Mouse (Mus musculus) c-Kit-positive CD71-negative TER-119-negative erythroid progenitor cells, embryonic 14.5 days (primary cell): ENCODE results near the gene Cped1.

Experiments
- DNase-seq: peaks from one replicate; pipeline ENCODE4 v3.0.0-alpha.2; 2013; ENCODE audit warnings: low read depth

The Cped1 gene

DNA sequence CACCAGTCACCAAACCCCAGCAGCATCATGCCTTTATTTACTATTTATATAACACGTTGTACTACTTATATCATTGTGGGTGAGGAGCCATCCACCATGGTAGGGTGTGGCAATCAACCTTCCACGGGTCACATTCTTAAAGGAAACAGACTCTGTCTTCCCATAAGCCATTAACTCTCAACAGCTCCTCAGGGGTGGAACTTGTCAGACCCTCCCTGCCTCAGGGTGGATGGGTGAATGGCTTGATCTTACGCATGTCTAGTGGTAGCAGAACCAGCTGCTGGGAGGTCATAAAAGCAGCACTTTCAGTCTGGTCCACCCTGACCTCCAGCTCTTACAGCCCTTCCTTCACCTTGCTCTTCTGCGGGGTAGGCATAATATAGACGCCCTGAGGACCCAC, 100.3 kb downstream of the Cped1 start:
- DNase-seq, result no peak

DNA sequence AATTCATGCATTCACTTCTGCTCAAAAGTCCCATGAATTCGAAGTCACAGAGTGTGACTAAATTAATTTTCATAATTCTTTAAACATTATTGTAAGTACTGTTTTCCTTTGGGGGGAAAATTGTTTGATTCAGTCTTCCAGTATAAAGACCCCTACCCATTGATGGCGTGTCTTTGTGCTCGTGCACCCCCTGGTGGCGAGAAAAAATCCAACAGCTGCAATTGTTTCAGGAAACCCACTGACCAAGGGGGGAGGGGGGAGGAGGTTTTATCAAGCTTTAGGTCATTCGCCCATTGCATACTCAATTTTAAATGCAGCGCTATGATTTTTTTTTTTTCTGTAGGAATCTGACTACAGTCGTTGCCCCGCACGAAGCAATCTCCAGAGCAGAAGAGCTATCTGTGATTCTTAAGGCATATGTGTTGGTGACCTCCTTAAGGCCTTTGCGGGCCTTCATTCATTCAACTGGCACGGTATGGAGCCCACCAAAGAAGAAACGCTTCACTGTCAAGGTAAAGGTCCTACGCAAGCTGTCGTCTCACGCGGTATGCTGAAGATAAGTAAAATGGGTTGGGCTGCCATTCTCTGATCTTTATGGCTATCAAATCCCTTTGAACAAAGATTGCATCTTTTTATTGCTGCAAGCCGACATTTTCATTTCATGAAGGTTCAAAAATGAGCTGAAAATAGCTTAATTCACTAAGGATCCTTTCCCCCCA, 102.8 kb downstream of the Cped1 start:
- peak; percentile 16 for DNase-seq

DNA sequence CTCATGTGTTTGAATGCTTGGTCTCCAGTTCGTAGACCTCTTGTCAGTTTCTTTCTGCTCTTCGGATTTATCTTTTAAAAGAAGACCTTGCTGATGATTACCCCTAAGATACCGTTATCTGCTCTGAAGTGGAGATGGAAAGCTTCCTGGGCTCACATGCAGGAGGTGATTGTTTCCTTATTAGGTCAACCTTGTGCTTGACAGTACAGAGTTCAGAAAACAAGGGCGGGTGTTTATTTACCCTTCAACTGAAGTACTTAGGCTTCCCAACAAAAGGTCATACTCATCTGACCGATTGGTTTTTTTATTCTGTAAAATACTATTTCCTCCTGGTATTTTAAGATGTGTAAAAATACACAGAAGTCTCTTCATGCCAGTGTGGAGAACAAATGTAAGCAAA, 106.1 kb downstream of the Cped1 start:
- no peak for DNase-seq

DNA sequence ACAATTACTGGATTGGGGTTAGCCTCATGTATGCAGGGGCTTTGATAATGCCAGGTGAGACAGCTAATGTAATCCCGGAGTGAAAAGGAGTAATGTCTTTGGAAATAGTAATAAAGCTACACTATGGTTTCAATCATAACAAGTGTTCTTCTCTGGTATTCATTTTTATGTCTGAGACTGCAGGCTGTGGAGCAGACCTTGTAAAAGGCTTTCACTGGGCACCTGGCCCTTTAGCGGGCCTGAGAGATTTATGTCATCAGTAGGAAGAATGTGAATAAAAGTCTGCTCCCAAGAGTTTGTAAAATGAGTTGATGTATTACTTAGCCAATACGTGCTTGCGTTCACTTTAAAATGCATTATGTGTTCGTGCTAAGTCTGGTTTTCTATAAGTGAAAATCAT, 108.1 kb downstream of the Cped1 start:
- no peak for DNase-seq

DNA sequence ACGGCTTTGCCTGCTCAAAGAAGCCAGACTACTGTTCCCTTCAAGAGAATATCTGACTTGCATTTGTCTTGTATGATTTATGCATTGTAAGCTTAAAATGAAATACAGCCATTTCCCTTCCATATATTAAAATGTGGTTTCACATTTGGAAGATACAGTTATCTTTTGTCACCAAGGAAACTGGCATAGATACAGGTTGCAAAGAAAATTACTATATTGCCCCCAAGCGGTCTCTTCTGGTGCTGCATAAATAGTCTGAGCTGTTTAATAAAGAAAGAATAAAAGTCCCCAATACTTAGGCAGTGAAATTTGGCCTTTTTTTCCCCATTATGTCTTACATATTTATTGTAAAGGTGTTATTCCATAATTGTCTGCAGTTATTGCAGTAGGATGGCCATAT, 112.0 kb downstream of the Cped1 start:
- DNase-seq, result peak; percentile 13

DNA sequence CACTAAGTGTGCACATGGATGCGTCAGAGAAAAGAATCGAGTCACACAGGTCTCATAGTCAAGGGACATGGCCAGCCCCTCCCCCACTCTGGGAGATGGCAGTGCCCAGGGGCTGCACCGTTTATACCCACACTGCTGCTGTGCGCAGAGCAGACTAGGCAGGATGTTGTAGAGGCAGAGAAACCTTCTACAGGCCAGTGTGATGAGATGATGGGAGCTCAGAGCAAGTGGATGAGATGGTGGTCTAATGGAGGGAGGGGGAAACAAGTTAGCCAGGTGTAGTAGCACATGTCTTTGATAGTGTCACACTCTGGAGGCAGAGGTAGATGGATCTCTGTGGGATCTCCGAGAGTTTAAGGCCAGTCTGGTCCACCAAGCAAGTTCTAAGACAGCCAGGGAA, 114.1 kb downstream of the Cped1 start:
- no peak for DNase-seq

DNA sequence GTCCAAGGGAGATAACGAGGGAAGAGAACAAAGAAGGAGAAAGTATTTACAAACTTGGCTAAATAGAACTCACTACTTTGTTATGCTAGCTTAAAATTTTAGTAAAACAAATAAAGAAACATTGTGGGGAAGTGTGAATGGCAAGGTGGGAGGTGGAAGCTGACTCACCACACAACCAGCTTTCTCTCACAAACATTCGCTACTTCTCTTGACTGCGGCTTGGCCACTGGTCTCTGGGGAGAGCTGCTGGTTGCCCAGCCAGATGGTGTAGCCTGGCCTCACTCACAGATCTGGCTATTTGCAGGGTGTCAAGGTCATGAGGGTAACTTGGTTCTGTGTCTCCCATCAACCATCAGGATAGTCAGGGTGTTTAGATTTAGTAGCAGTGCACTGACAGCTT, 116.2 kb downstream of the Cped1 start:
- DNase-seq, result no peak

DNA sequence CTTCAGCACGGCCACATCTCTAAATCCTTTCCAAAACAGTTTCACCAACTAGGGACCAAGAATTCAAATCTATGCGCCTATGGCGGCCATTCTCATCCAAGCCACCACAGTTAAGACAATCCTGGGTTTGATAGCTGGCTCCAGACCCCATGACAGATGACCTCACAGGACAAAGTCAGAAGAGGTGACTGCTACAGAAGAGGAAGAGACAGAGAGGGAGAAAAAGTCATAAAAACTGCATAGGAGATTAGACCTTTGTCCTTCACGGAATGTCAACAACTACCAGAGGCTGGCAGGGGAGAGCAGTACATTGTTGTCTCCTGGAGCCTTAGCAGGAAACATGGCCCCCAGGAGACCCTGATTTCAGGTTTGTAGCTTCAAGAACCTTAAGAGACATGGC, 117.0 kb downstream of the Cped1 start:
- DNase-seq, result no peak

DNA sequence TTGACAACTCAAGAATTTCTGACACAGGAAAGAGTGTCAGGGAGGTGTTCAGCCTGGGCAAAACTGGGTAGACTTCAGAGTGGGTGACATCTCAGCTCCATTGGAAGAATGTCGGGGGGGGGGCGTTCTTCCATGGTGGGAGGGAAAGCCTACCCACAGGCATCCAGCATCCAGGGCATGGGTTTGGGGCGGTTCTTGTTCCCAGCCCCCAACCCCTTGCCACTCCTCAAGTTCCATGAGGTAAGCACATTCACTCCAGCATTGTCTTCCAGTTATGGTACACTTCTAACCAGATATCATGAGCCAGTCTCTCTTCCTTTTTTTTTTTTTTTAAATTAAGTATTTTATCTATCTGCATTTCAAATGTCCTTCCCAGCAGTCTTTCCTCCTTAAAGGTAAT, 118.0 kb downstream of the Cped1 start:
- DNase-seq, result no peak

DNA sequence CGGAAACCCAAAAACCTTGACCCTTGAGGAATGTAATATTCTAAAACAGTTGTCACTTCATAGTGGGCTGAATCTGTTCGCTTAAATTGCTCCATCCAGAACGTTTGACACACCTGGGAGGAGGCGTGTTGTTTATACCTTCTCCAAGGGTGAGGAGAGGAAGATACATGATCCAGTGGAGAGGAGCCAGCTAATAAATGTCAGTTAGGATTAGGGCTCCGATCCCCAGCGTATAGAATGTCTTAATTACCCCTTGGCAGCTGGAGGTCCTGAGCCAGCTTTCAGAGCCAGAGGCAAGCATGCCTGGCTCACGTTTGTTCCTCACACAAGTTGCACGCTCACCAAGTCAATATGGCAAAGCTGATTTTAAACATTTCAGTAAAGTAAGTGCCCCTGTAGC, 118.5 kb downstream of the Cped1 start:
- no peak for DNase-seq

DNA sequence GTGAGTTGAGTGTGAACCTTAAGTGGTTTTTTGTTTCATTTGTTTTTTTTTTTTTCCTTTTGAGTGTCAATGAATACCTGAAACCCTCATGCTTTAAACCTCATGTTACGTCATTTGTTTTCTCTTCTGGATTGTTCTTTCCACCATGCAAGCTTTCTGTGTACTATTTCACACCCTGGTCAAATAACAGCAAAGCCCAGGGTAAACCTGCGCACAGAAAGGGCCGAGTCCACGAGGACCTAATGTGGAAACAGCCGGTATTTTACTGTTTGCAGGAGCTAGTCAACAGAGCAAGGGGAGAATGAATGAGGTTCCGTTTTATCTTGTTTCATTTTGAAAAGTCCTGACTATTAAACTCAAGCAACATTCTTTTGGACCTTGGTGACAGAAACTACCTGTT, 128.4 kb downstream of the Cped1 start:
- DNase-seq, result no peak

DNA sequence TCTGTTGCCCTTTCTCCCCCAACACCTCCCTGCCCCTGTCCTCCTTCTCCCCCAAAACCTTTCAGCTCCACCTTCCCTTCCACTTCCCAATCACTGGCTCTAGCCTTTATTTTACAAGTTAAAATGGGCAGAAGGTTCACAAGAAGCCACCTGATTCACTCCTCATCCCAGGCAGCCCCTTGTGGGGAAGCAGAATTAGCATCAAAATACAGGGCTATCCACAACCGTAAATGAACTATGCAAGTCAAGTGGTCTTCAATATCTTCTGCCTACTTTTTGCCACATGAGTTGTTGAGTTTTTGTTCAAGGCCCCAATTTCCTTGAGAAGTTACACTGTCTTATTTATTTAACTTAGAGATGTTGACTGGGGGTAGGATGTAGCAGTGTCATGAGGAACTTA, 131.0 kb downstream of the Cped1 start:
- DNase-seq, result no peak

DNA sequence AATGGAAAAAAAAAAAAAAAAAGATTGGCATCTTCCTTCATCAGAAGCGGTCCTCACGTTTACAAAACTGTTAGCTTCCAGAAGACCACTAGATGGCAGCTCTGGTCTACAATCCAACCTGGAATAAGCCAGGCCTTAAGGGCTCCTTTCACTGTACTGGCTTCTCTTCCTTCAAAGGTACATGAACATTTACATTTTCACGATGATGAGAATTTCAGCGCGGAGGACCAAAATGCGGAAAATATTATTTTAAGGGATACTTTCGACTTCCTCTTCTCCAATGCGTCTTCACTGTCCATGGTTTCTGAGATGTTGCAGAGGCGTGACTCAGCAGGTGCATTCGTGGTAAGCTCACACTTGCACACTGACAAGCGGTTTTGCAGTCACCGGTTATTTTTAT, 136.4 kb downstream of the Cped1 start:
- peak; percentile 34 for DNase-seq

DNA sequence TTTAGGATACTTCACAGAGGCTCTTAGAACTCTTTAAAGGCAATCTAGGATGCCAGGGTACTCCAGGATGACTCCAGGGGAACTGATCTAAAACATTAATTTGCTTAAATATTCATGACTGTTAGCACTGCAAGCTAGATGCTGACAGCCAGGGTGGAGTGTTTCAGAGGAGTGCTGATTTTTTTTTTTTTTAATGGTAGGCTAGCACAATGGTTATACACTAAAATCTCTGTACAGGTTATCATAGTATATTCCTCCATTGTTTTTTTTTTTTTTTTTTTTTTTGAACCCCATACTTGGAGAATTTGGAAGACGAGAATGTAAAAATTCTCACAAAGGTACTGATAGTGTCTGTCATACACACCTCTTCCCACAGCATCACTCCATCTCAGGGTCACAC, 137.0 kb downstream of the Cped1 start:
- no peak for DNase-seq

DNA sequence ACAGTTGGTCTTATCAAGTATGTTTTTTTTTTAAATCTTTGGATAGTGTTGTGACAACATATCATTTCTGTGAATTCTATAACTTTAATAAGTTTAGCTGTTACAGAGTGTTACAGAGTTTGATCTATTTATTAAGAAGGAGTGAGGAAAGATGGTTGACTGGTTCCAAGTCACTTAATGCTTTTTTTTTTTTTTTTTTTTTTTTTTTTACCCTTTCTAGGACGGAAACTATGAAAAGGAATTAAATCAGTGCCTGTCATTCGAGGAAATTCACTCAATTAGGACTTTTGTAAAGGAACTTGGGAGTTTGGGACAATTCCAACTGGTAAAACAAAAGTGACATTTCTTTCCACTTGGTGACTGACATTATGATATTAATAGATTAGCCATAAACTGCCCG, 137.6 kb downstream of the Cped1 start:
- no peak for DNase-seq

DNA sequence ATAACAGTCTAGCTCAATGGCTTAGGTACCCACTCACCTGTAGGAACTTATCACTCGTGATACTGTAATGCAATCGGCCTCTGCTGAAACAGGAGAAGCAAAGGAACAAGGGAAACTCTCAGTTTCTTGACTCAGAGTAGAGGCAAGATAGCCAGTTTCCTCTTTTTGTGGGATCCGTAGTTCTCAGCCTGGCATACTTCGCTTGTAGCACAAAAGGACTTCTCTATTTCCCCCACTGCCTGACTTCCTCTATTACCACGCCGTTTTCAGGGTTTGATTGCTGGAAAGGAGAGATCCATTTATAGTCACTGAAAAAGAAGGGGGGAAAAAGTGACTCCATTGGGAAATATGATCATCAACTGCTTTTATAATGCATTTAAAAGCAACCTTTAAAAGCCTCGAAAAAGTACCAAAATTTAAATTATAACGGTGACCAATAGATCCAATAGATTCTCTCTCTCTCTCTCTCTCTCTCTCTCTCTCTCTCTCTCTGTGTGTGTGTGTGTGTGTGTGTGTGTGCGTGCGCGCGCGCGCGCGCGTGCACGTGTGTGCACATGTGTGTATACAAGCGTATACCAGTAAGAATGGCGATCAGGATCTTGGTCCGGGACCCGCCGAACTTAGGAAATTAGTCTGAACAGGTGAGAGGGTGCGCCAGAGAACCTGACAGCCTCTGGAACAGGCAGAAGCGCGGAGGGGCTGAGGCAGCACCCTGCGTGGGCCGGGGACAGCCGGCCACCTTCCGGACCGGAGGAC, 139.0 kb downstream of the Cped1 start:
- peak; percentile 47 for DNase-seq

DNA sequence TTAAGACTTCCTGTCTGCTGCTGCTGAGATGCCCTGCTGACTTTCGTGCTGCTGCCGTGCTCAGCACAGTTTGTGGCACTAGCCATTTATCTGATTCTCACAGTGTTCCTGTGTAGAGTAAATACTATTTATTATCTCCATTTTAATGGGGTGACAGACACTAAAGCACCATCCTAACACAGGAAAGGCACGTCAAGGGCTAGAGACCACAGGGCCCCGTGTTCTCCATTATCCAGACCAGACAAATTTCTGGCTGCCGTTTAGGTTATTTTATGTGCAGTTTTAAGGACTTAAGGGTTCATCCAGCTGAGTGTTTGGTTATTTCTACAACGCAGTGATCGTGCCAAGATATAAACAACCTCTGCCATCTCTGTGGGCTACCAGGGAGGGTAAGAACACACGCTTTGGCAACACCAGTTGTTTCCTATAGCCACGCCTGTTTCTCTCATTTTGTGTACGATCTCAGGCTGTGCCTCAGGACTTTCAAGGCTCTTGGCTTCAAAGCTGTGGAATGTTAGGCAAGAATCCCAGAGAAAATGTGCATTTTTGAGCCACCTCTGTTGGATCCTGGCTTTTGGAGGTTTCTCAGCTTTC, 149.4 kb downstream of the Cped1 start:
- no peak for DNase-seq

DNA sequence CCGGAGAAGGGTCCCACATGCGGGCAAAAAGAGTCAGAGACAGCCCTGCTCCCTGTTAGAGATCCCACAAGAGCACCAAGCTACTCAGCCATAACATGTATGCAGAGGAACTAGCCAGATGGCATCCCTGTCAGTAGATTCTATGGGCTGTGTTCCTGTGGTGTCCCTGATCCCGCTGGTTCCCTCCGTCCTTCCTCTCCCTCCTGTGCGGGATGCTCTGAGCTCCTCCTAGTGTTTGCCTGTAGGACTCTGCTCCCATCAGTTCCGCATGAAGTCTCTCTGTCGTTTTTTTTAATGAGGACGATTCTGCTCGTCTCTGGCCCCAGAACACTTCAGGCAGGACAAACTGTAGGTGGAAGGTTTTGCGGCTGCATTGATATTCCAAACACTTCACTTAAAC, 151.1 kb downstream of the Cped1 start:
- no peak for DNase-seq

DNA sequence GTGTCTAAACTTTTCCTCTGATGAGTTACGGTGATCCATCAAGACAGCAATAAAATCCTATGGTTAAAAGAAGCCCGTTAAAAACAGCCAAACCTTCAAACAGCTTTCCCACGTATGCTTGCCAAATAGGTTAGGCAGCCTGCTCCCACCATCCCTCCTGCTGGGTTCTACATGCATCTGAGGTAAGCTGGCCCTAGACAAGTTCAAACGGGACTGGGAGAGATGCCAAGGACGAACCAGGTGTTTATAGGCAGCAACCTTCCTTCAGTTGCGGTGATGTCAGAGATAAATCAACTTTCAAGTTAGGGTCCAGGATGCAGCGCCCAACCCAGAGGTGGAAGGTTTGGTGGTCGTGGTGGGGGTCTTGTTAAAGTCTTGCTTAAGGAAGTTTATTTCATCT, 155.1 kb downstream of the Cped1 start:
- DNase-seq, result no peak

DNA sequence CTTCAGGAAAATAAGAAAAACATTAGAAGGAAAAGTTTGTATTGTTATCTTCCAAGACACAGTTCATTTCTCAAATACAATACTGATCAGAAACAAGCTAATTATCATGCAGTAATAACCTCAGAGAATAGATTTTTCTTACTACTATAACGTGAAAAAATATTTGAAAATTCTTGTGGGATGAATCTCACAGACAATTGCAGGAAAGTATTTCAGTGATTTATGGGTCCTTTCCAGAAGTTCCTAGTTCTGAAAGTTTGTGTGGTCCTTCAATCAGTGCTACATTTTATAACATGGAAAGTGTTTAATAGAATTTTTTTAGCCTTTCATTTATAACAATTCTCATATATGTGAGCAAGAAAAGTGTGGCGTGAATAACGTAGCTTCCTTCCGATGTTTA, 161.5 kb downstream of the Cped1 start:
- no peak for DNase-seq

DNA sequence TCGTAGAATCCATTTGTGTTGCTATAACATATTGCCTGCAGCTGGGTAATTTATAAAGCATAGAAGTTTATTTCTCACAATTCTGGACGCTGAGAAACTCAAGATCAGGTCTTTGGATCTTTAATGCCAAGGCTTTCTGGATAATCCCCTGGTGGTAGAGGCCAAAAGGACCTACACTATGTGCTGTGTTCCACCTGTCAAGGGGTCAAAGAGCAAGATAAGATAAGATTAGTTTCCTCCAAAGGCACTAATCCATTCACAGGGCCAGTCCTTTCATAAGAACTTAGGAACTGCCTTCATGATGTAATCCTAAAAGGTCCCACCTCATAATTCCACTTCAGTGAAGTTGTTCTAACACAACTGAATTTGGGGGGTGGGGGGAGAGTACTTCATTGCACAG, 162.8 kb downstream of the Cped1 start:
- DNase-seq, result no peak

DNA sequence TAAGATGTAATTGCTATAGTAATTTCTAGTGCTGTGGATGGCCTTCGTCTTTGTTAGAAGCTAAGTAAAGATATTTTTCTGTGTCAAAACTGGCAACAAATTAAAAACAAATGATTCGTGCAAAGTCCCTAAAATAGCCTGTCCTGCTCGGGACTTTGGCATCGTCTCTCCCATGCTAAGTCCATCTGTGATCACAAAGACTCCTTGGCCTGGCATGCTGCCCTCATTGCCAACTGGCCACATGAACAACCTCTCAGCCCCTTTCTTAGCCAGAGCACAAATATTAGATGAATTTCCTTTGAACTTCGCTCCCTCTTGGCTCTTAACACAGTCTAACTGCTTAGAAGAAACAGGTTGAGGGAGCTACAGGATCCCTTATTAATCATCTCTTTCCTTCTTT, 171.7 kb downstream of the Cped1 start:
- no peak for DNase-seq

DNA sequence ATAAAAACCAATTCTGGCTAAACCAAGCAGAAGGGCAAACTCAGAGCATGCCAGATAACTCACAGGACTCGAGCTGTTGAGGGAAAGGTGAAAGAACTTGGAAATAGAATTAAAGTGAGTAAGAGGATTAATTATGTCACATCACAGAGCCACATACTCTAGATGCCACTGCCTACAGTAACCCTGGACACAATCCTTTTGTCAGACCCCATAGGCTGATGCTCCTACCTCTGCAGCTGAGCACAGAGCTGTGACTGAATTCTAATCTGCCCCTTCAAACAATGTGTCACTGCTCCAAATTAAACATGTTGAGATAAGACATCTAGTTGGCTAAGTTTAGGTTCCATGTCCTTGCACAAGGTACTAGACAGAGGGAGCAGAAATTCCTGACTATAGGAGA, 176.2 kb downstream of the Cped1 start:
- DNase-seq, result no peak

DNA sequence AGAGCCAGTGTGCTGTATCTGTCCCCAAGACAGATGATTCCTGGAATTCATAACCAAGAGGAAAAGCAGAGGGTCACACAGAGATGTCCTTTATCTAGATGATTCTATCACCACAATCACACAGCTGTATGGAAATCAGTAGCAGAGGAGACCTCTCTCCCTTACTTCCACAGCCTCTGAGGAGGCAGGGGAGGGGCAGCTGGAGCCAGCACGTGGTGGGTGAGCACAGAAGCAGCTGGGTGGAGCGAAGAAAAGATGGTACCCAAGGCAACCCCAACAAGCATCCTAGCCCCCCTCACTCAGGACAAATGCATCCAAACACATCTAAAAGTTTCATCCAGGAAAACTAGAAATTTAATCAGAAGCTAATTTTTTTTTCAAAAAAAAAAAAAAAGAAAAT, 182.7 kb downstream of the Cped1 start:
- DNase-seq, result no peak
